Mouse (Mus musculus) embryo, embryonic 11 days (tissue): Measurements from ENCODE around the gene Gm9945.
A peak's percentile ranks its signal among the peaks of the same experiment; 100 is the strongest.

Source experiments
- DNase-seq: peaks from one replicate; pipeline ENCODE4 v3.0.0-alpha.2; 2015

The Gm9945 gene

DNA sequence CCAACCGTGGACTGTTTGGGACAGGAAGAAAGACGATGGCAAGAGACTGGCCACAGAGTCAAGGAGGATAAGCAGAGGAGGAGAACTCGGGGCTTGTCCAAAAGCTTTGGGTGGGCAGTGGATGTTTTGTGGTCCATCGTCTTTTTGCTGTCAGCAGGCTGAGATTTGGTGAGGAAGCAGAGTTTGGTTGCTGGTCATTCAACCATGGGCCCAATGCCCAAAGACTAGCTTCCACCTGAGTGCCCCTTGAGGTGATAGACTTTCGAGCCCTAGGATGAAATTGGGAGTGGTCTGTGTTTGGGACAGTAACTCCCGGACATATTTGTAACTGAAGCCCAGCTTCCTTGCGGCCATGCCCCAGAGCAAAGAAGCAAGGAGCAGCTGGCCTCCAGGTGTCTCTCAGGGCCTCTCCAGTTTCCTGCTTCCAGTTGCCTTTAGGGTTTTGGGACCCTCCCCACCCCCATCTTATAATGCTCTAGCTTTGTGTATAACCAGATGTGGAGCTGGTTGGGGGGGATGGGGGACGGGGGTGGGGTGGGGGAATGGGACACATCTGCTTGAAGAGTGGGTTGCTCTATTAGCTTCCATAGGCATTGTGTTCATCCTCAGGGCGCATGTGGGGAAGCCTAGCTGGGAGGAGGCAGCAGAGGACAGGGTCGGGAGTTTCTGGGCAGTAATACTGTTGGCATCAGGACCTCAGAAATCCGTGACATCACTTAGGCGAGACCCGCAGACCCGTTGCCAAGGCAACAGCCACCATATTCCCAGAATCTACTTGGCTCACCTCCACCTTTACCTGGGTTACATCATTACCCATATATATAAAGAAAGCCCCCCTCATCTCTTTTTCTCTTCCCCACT is 43.8 kb downstream of the Gm9945 start:
- peak; percentile 48 for DNase-seq

DNA sequence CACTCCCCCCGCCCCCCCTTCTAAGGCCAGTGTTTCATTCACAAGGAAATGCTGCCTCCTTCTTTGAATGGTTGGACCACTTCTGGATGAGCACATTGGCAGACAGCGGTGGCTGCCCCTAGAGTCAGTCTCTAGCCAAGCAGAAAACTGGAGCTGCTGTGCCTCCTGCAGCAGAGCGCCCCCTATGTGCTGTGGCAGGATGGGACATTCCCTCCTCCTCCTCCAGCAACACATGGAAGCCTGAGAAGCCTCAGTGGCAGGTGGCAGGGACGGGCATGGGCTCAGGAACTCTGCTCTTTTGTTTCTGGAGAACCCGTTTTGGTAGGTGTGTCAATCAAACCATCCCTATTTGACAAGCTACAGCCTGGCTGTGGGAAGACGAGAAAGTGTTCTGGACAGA is 44.9 kb downstream of the Gm9945 start:
- no peak for DNase-seq

DNA sequence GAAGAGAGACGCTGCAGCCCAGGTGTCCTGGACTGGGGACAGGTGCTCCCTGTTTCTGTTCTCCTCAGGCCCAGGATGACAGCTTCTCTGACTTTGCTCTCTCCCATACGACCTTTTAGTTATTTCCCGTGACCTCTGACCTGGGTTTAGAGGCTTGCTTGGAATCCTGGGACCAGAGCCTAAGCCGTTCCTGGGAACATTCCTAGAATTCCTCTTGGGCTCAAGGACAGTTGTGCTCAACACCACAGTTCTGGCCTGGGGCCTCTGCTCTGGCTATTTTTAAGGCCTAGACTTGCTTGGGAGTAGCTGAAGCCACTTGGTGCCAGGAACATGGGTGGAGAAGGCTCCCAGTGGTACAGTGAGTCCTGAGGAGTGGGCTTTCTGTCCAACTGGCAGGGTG is 45.5 kb downstream of the Gm9945 start:
- peak; percentile 57 for DNase-seq

- no peak for DNase-seq
These were observed 48.7 kb downstream of the Gm9945 start for GRCm38 (mm10) chr11:53528397-53529252.

GRCm38 (mm10) chr11:53529253-53529557 is 49.2 kb downstream of the Gm9945 start:
- DNase-seq: no peak

DNA sequence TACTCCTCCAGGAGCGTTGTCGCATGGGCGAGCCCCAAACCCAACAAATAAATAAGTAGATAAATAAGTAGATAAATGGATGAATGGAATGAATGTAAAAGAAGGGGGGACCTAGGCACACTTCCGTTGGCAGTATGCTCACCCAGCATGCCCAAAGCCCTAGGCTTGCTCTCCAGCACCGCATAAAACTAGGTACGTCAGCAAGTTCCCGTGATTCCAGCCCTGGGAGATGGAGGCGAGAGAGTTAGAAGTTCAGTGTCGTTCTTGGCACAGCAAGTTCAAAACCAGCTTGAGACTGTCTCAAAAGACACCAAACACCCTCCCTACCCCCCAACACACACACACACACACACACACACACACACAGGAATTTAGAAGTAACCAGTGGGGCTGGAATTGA is 50.0 kb downstream of the Gm9945 start:
- DNase-seq: no peak
